Mouse (Mus musculus): Measurements from ENCODE around the gene Olig2. TPM values are rescaled to one million over a fixed set of nuclear protein-coding genes. Genes with fewer than 3 reads are reported as not detected.

Olig2 gene
- polyA plus RNA-seq, 1 experiment from 2014 or later, result not detected

DNA sequence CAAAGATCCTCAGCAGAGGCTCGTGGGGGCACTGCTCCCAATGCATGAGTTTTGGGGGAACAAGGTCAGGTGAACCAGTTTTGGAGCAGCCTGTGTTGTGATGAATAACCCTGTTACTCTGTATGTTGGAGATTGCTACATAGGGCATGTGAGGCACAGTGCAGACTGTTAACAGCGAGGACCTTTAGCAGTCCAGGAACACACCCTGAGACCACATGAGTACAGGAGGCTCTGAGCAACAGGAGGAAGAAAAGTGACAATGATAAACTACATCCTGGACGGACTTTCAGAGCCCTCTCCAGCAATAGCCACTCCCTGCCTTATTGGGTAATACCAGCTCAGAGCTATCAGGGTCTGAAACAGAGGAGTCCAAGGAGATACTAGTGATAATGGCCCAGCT lies 33.7 kb downstream of the Olig2 start:
- peaks cover 32% of the 10 kb centered on the region for H3K27me3 ChIP-seq (ENCODE audit: control insufficient read depth, insufficient read depth, low read length)
- WGBS, result 56% methylated on average over 3 of the region's 3 CpGs

GRCm38 (mm10) chr16:91260861-91261260 lies 35.6 kb downstream of the Olig2 start:
- Histone ChIP-seq H3K27ac (replicated peaks; ENCODE audit: low read depth, low read length) (no peak overlapping the region), H3K9ac (ENCODE audit: low read length) (no peak overlapping the region), H3K27me3 (ENCODE audit: control insufficient read depth, insufficient read depth, low read length) (peaks cover 34% of the 10 kb centered on the region), H3K4me2 (ENCODE audit: low read depth, severe bottlenecking) (no peak overlapping the region), H3K36me3 (ENCODE audit: control insufficient read depth, insufficient read depth, low read length) (no peaks in the 10 kb centered on the region), H3K4me1 (ENCODE audit: control insufficient read depth, insufficient read depth, low read length) (no peaks in the 10 kb centered on the region), H3K9me3 (ENCODE audit: control insufficient read depth, low read length) (no peaks in the 10 kb centered on the region), H3K4me3 (ENCODE audit: low read depth, low read length) (no peak overlapping the region)
- WGBS, result 82% methylated on average over 3 of the region's 3 CpGs
- no peak for DNase-seq (ENCODE audit: low spot score)
- ATAC-seq (ENCODE audit: insufficient number of reproducible peaks, low FRiP score, low TSS enrichment, low read depth), result no peak

More for the DNA sequence above, 33.7 kb downstream of the Olig2 start:
- Histone ChIP-seq H3K9ac (ENCODE audit: low read length) (no peak overlapping the region), H3K4me1 (ENCODE audit: control insufficient read depth, insufficient read depth, low read length) (no peaks in the 10 kb centered on the region), H3K36me3 (ENCODE audit: control insufficient read depth, insufficient read depth, low read length) (no peaks in the 10 kb centered on the region), H3K4me2 (ENCODE audit: low read depth, severe bottlenecking) (no peak overlapping the region), H3K27ac (replicated peaks; ENCODE audit: low read depth, low read length) (no peak overlapping the region), H3K4me3 (ENCODE audit: low read depth, low read length) (no peak overlapping the region), H3K9me3 (ENCODE audit: control insufficient read depth, low read length) (no peaks in the 10 kb centered on the region)
- no peak for DNase-seq (ENCODE audit: low spot score)
- no peak for ATAC-seq (ENCODE audit: insufficient number of reproducible peaks, low FRiP score, low TSS enrichment, low read depth)

DNA sequence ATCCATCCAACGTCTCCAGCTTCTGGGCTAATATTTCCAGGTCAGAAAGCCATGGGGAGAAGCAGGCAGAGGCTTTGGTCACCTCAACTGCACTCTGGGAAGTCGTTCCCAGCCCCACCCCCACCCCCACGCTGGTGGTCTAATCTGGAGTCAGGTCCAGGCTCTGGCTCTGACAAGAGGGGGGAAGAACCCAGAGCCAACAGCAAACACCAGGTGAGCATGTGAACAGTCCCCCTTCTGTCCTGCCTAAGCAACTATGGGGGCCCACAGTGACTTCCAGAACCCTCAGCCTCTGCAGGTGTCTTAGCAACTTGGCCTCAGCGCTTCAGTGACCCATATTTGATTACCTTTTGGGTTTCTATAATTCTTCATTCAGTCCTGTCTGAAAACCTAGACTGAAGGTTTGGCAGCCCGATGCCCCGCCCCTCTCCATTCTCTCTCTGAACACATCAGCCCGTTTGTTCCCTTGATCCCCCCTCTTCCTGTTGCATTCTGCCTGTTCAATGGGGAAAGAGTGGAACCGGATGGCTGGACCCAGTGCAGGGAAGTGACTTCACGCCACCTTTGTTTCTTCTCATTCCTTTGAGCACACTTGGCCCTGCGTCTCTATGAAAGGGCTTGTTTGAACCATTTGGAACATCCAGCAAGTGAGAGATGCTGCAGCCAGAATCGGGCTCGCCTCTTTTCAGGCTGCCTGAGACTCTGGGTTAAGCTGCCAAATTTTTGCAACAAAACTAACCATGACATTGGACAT lies 37.4 kb downstream of the Olig2 start:
- Histone ChIP-seq H3K9ac (ENCODE audit: low read length) (no peak overlapping the region), H3K9me3 (ENCODE audit: control insufficient read depth, low read length) (no peaks in the 10 kb centered on the region), H3K27me3 (ENCODE audit: control insufficient read depth, insufficient read depth, low read length) (peaks cover 34% of the 10 kb centered on the region), H3K36me3 (ENCODE audit: control insufficient read depth, insufficient read depth, low read length) (no peaks in the 10 kb centered on the region), H3K27ac (replicated peaks; ENCODE audit: low read depth, low read length) (no peak overlapping the region), H3K4me2 (ENCODE audit: low read depth, severe bottlenecking) (no peak overlapping the region), H3K4me3 (ENCODE audit: low read depth, low read length) (no peak overlapping the region), H3K4me1 (ENCODE audit: control insufficient read depth, insufficient read depth, low read length) (no peaks in the 10 kb centered on the region)
- no peak for DNase-seq (ENCODE audit: low spot score)
- 43% methylated on average over 12 of the region's 12 CpGs for WGBS
- no peak for ATAC-seq (ENCODE audit: insufficient number of reproducible peaks, low FRiP score, low TSS enrichment, low read depth)

DNA sequence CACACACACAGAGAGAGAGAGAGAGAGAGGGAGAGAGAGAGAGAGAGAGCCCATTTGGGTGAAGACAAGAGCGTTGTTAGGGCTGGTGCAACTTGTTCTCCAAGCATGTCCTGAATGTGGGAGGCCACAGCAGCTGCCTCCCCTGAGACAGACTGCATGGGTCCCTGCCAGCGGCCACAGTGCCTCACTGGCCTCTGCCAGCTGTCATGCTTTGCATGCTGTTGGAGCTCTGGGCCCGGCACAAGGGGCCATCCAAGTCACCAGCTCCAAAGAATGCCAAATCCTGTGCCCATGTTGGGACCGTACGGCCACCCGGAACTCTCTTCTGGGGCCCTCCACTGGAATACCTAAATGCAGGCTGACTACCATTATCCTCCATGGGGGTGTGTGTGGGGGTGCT lies 40.7 kb downstream of the Olig2 start:
- no peak overlapping the region for H3K4me2 ChIP-seq (ENCODE audit: low read depth, severe bottlenecking)
- H3K27ac ChIP-seq (replicated peaks; ENCODE audit: low read depth, low read length), result no peak overlapping the region
- no peak overlapping the region for H3K4me3 ChIP-seq (ENCODE audit: low read depth, low read length)
- peaks cover 11% of the 10 kb centered on the region for H3K4me1 ChIP-seq (ENCODE audit: control insufficient read depth, insufficient read depth, low read length)
- no peaks in the 10 kb centered on the region for H3K36me3 ChIP-seq (ENCODE audit: control insufficient read depth, insufficient read depth, low read length)
- DNase-seq (ENCODE audit: low spot score) (no peak), ATAC-seq (ENCODE audit: insufficient number of reproducible peaks, low FRiP score, low TSS enrichment, low read depth) (no peak)
- 80% methylated on average over 6 of the region's 6 CpGs for WGBS
- H3K9ac ChIP-seq (ENCODE audit: low read length), result no peak overlapping the region
- H3K27me3 ChIP-seq (ENCODE audit: control insufficient read depth, insufficient read depth, low read length), result peaks cover 61% of the 10 kb centered on the region
- H3K9me3 ChIP-seq (ENCODE audit: control insufficient read depth, low read length), result no peaks in the 10 kb centered on the region

- 8% methylated on average over 13 of the region's 13 CpGs for WGBS
- Histone ChIP-seq H3K4me1 (ENCODE audit: control insufficient read depth, insufficient read depth, low read length) (peaks cover 11% of the 10 kb centered on the region), H3K4me2 (ENCODE audit: low read depth, severe bottlenecking) (peak overlapping the region; percentile 84; the same call in 1 of the 2 replicates), H3K9ac (ENCODE audit: low read length) (no peak overlapping the region), H3K36me3 (ENCODE audit: control insufficient read depth, insufficient read depth, low read length) (no peaks in the 10 kb centered on the region), H3K9me3 (ENCODE audit: control insufficient read depth, low read length) (no peaks in the 10 kb centered on the region), H3K4me3 (ENCODE audit: low read depth, low read length) (no peak overlapping the region), H3K27me3 (ENCODE audit: control insufficient read depth, insufficient read depth, low read length) (peaks cover 85% of the 10 kb centered on the region), H3K27ac (replicated peaks; ENCODE audit: low read depth, low read length) (no peak overlapping the region)
- ATAC-seq (ENCODE audit: insufficient number of reproducible peaks, low FRiP score, low TSS enrichment, low read depth) (no peak), DNase-seq (ENCODE audit: low spot score) (no peak)
Measured at GRCm38 (mm10) chr16:91268724-91269452, 43.6 kb downstream of the Olig2 start.

DNA sequence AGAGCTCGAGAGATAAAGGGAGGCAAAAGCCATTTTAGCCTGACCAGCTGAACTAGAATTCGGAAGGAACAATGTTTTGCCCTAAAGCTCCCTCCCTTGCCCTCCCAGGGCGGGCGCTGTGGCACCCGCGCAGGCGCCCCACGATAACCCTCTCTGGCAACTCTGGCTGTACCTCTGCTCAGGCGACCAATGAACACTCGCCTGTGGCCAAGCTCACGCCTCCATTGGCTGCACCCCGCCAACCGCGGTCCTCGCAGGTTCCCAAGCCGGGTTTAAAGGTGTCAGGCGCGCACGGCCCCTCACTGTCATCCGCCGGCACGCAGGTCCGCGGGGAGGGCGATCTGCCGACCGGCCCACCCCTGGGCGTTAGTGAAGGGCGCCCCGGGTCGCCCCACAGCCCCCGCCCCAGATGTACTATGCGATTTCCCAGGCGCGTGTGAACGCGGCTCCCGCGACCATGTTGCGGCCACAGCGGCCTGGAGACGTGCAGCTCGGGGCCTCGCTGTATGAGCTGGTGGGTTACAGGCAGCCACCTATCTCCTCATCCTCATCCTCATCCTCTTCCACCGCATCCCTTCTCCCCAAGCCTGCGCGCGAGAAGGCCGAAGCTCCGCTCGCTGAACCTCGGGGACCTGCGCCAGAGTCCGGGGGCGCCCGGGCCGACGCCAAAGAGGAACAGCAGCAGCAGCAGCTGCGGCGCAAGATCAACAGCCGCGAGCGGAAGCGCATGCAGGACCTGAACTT lies 44.4 kb downstream of the Olig2 start, which contains the start of gene Olig1:
Gene Olig1 (plus strand): TSS at position 305 of the 744 bp plus-strand sequence.
- DNase-seq (ENCODE audit: low spot score) (peak; percentile 73), ATAC-seq (ENCODE audit: insufficient number of reproducible peaks, low FRiP score, low TSS enrichment, low read depth) (peak; percentile 55; the same call in 1 of the 2 replicates)
- H3K9me3 ChIP-seq (ENCODE audit: control insufficient read depth, low read length), result no peaks in the 10 kb centered on the region
- H3K4me3 ChIP-seq (ENCODE audit: low read depth, low read length), result peak within 1 kb of the TSS; percentile 38
- H3K4me2 ChIP-seq (ENCODE audit: low read depth, severe bottlenecking), result peak within 1 kb of the TSS; percentile 84
- no peaks in the 10 kb centered on the region for H3K36me3 ChIP-seq (ENCODE audit: control insufficient read depth, insufficient read depth, low read length)
- no peak within 1 kb of the TSS; the same call in 1 of the 2 replicates for H3K9ac ChIP-seq (ENCODE audit: low read length)
- no peak within 1 kb of the TSS for H3K27ac ChIP-seq (replicated peaks; ENCODE audit: low read depth, low read length)
- H3K27me3 ChIP-seq (ENCODE audit: control insufficient read depth, insufficient read depth, low read length), result peaks cover 86% of the 10 kb centered on the region
- H3K4me1 ChIP-seq (ENCODE audit: control insufficient read depth, insufficient read depth, low read length), result peaks cover 11% of the 10 kb centered on the region
- WGBS, result under 1% methylated on average over 62 of the region's 64 CpGs

DNA sequence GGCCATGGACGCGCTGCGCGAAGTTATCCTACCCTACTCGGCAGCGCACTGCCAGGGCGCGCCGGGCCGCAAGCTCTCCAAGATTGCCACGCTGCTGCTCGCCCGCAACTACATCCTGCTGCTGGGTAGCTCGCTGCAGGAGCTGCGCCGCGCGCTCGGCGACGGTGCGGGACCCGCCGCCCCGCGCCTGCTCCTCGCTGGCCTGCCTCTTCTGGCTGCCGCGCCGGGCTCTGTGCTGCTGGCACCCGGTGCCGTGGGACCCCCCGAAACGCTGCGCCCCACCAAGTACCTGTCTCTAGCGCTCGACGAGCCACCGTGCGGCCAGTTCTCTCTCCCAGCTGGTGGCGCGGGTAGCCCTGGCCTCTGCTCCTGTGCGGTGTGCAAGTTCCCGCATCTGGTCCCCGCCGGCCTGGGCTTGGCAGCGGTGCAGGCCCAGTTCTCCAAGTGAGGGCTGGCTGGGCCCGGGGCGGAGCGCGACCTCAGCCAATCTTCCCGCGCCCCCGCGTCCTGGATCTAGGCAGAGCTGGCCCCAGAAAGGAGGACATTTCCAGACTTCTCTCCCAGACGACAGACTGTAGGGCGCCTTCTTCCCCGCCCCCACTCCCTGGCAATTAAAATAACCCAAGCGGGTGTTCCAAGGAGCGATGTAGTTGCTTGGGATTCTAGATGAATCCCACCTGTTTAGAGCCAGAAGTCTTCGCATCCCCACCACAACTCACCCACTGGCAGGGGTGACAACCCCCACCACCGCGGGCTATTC lies 45.1 kb downstream of the Olig2 start:
- H3K9ac ChIP-seq (ENCODE audit: low read length), result no peak overlapping the region; the same call in 1 of the 2 replicates
- no peaks in the 10 kb centered on the region for H3K36me3 ChIP-seq (ENCODE audit: control insufficient read depth, insufficient read depth, low read length)
- peaks cover 11% of the 10 kb centered on the region for H3K4me1 ChIP-seq (ENCODE audit: control insufficient read depth, insufficient read depth, low read length)
- WGBS, result under 1% methylated on average over 62 of the region's 63 CpGs
- peaks cover 84% of the 10 kb centered on the region for H3K27me3 ChIP-seq (ENCODE audit: control insufficient read depth, insufficient read depth, low read length)
- peak overlapping the region; percentile 38 for H3K4me3 ChIP-seq (ENCODE audit: low read depth, low read length)
- H3K9me3 ChIP-seq (ENCODE audit: control insufficient read depth, low read length), result no peaks in the 10 kb centered on the region
- H3K27ac ChIP-seq (replicated peaks; ENCODE audit: low read depth, low read length), result no peak overlapping the region
- peak; percentile 58 for DNase-seq (ENCODE audit: low spot score)
- ATAC-seq (ENCODE audit: insufficient number of reproducible peaks, low FRiP score, low TSS enrichment, low read depth), result no peak
- H3K4me2 ChIP-seq (ENCODE audit: low read depth, severe bottlenecking), result peak overlapping the region; percentile 84

All from limb, embryonic 11.5 days (tissue).